Mouse (Mus musculus) heart, adult 2 months (tissue): ENCODE measurements around the gene Map3k10. TPM values are rescaled to one million over a fixed set of nuclear protein-coding genes. Genes with fewer than 3 reads are reported as not detected.

Experiments used
- DNase-seq, 2 experiments: peaks; one replicate each; pipeline ENCODE4 v3.0.0; 2021
- H3K27ac ChIP-seq: fragments of 200-600 bp; 2 replicates; pipeline ENCODE4 v1.8.1; 2022
- H3K27me3 ChIP-seq: fragments of 200-500 bp; 2 replicates; pipeline ENCODE4 v1.6.1; 2012; ENCODE audit warnings: mild to moderate bottlenecking, low read length, inconsistent platforms, mixed read lengths; ENCODE audit not compliant: control insufficient read depth, insufficient read depth
- H3K36me3 ChIP-seq: fragments of 200-500 bp; 2 replicates; pipeline ENCODE4 v1.6.1; 2012; ENCODE audit warnings: low read length, inconsistent platforms; ENCODE audit not compliant: control insufficient read depth, insufficient read depth
- H3K4me1 ChIP-seq: fragments of 200-500 bp; 2 replicates; pipeline ENCODE4 v1.6.1; 2011; ENCODE audit warnings: low read length; ENCODE audit not compliant: control insufficient read depth, insufficient read depth
- H3K4me3 ChIP-seq: fragments of 200-600 bp; 2 replicates; pipeline ENCODE4 v1.8.1; 2022
- H3K79me2 ChIP-seq: fragments of 200-500 bp; replicated peaks from 2 replicates; pipeline ENCODE4 v1.6.1; 2012; ENCODE audit warnings: mild to moderate bottlenecking, inconsistent platforms, low read length, moderate library complexity, mixed read lengths; ENCODE audit not compliant: control insufficient read depth, insufficient read depth
- H3K9ac ChIP-seq: fragments of 200-500 bp; 2 replicates; pipeline ENCODE4 v1.6.1; 2012; ENCODE audit warnings: low read depth, mild to moderate bottlenecking, control low read depth, inconsistent platforms, low read length, mixed read lengths
- CTCF ChIP-seq: fragments of 200-600 bp; IDR thresholded peaks from 2 replicates; pipeline ENCODE4 v1.8.1; 2022; ENCODE audit warnings: antibody characterized with exemption, mild to moderate bottlenecking, moderate library complexity
- EP300 ChIP-seq: fragments of 200-500 bp; IDR thresholded peaks from 2 replicates; pipeline ENCODE4 v1.6.1; 2011; ENCODE audit warnings: low read depth, low read length, control low read depth; ENCODE audit not compliant: insufficient read depth
- POLR2A ChIP-seq: fragments of 200-500 bp; IDR thresholded peaks from 2 replicates; pipeline ENCODE4 v1.6.1; 2011; ENCODE audit warnings: mild to moderate bottlenecking, low read depth, low read length, control low read depth; ENCODE audit not compliant: insufficient read depth
- WGBS: fragments of 180-500 bp; shearing (Covaris S2); methylation state at CpG from one replicate; pipeline ENCODE4 v1.1.7; 2018; 5-methylcytosine and 5-hydroxymethylcytosine counted together
- intact Hi-C: fragments of 180-260 bp; cut with DNase I; formaldehyde crosslinking; loops from one replicate; pipeline ENCODE4 v1.15.1; 2025
- polyA plus RNA-seq: library from polyadenylated mRNA; depleted of rRNA; stranded (reverse); fragments of >200 nt; gene quantifications from 2 replicates; pipeline ENCODE4 v1.2.3, GENCODE M21; 2012
- total RNA-seq, 2 experiments: library from RNA; stranded (reverse); gene quantifications; 2 replicates each; pipeline ENCODE4 v1.2.3; 2021

Map3k10 gene
- total and polyA plus RNA-seq, 3 experiments: 14.6 to 21.7 (median 20.6) TPM

- TF ChIP-seq POLR2A (no peak), EP300 (no peak), CTCF (no peak)
These were observed 15.4 kb downstream of the Map3k10 start for GRCm38 (mm10) chr7:27658712-27659663.

GRCm38 (mm10) chr7:27657824-27658395 lies 16.5 kb downstream of the Map3k10 start:
- Histone ChIP-seq H3K27ac (no peak overlapping the region), H3K36me3 (no peaks in the 10 kb centered on the region), H3K4me3 (no peak overlapping the region), H3K9ac (no peak overlapping the region), H3K27me3 (no peaks in the 10 kb centered on the region; the same call in 1 of the 2 replicates), H3K79me2 (no peaks in the 10 kb centered on the region), H3K4me1 (no peaks in the 10 kb centered on the region)
- 53% methylated on average over 53 of the region's 53 CpGs for WGBS
- no peak for TF ChIP-seq EP300
- no peak for TF ChIP-seq CTCF
- no peak for TF ChIP-seq POLR2A
- intact Hi-C loops: no loop called here
- no peak for DNase-seq

More at GRCm38 (mm10) chr7:27658712-27659663, 15.4 kb downstream of the Map3k10 start:
- no peak for DNase-seq
- Histone ChIP-seq H3K79me2 (no peaks in the 10 kb centered on the region), H3K36me3 (no peaks in the 10 kb centered on the region), H3K27ac (no peak overlapping the region), H3K4me3 (no peak overlapping the region), H3K4me1 (no peaks in the 10 kb centered on the region), H3K9ac (no peak overlapping the region), H3K27me3 (no peaks in the 10 kb centered on the region; the same call in 1 of the 2 replicates)
- intact Hi-C loops: no loop called here
- WGBS: 67% methylated on average over 14 of the region's 14 CpGs

GRCm38 (mm10) chr7:27656600-27656999 lies 17.8 kb downstream of the Map3k10 start:
- H3K27ac ChIP-seq: no peak overlapping the region
- WGBS: 87% methylated on average over 16 of the region's 16 CpGs
- intact Hi-C loops: no loop called here
- H3K4me1 ChIP-seq: no peaks in the 10 kb centered on the region
- H3K9ac ChIP-seq: no peak overlapping the region
- no peak overlapping the region for H3K4me3 ChIP-seq
- no peaks in the 10 kb centered on the region; the same call in 1 of the 2 replicates for H3K27me3 ChIP-seq
- no peak for TF ChIP-seq CTCF
- no peak for DNase-seq
- no peaks in the 10 kb centered on the region for H3K79me2 ChIP-seq
- no peaks in the 10 kb centered on the region for H3K36me3 ChIP-seq

- Histone ChIP-seq H3K27ac (no peak overlapping the region), H3K36me3 (no peaks in the 10 kb centered on the region), H3K27me3 (no peaks in the 10 kb centered on the region; the same call in 1 of the 2 replicates), H3K4me1 (no peaks in the 10 kb centered on the region), H3K79me2 (no peaks in the 10 kb centered on the region), H3K4me3 (no peak overlapping the region), H3K9ac (no peak overlapping the region)
- no peak for TF ChIP-seq POLR2A
- WGBS: 24% methylated on average over 11 of the region's 11 CpGs
- intact Hi-C loops: no loop called here
- no peak for DNase-seq
These were observed 18.9 kb downstream of the Map3k10 start for GRCm38 (mm10) chr7:27655545-27655944.

GRCm38 (mm10) chr7:27654607-27655276 lies 19.7 kb downstream of the Map3k10 start:
- H3K27me3 ChIP-seq: no peaks in the 10 kb centered on the region; the same call in 1 of the 2 replicates
- intact Hi-C loops: loop anchor here (5.0 kb wide), 1 partner anchor 73 kb away; no protein-coding TSS in a partner anchor

More at GRCm38 (mm10) chr7:27654607-27655276, 19.7 kb downstream of the Map3k10 start:
- 55% methylated on average over 20 of the region's 20 CpGs for WGBS
- Histone ChIP-seq H3K4me1 (no peaks in the 10 kb centered on the region), H3K27ac (no peak overlapping the region), H3K9ac (no peak overlapping the region), H3K79me2 (no peaks in the 10 kb centered on the region), H3K4me3 (no peak overlapping the region), H3K36me3 (no peaks in the 10 kb centered on the region)
- TF ChIP-seq EP300 (no peak), CTCF (peak; percentile 72)
- DNase-seq: no peak
